Mouse (Mus musculus) G1E (cell line): Measurements from ENCODE around the gene Arsg. TPM values are rescaled to one million over a fixed set of nuclear protein-coding genes. Genes with fewer than 3 reads are reported as not detected.
"Not testable (repeated sequence)": the region's sequence is repeated elsewhere in the genome, so short reads cannot be mapped to it uniquely, and the experiment has no call there.

Experiments used
- ATAC-seq: 2 replicates; pipeline ENCODE4 v1.8.0; 2016; ENCODE audit warnings: mild to moderate bottlenecking; ENCODE audit not compliant: insufficient number of reproducible peaks, poor library complexity, low FRiP score, severe bottlenecking; ENCODE audit errors: extremely low read depth
- DNase-seq: peaks from one replicate; pipeline ENCODE4 v3.0.0; 2012; ENCODE audit warnings: low spot score
- H3K27me3 ChIP-seq: 2 replicates; pipeline ENCODE4 v1.6.1; 2012; ENCODE audit warnings: mild to moderate bottlenecking, low read length, inconsistent platforms; ENCODE audit not compliant: insufficient read depth
- H3K36me3 ChIP-seq: replicated peaks from 2 replicates; pipeline ENCODE3; 2012; ENCODE audit warnings: mild to moderate bottlenecking, inconsistent platforms
- H3K4me1 ChIP-seq: 2 replicates; pipeline ENCODE4 v1.6.1; 2012; ENCODE audit warnings: low read depth, low read length, inconsistent platforms, mixed read lengths; ENCODE audit not compliant: insufficient read depth
- H3K4me3 ChIP-seq: 2 replicates; pipeline ENCODE4 v1.5.1; 2012; ENCODE audit warnings: low read depth, mild to moderate bottlenecking, inconsistent platforms, low read length, moderate library complexity, mixed read lengths
- H3K9me3 ChIP-seq: replicated peaks from 2 replicates; pipeline ENCODE4 v1.6.1; 2012; ENCODE audit warnings: inconsistent platforms
- CTCF ChIP-seq: IDR thresholded peaks from 2 replicates; pipeline ENCODE4 v1.5.1; 2012; ENCODE audit warnings: low read depth, low read length, inconsistent platforms, mixed read lengths
- GATA1 ChIP-seq: IDR thresholded peaks from 2 replicates; pipeline ENCODE4 v1.6.1; 2012; ENCODE audit warnings: borderline replicate concordance, low read length, inconsistent platforms, mixed read lengths
- GATA2 ChIP-seq: IDR thresholded peaks from 2 replicates; pipeline ENCODE4 v1.6.1; 2012; ENCODE audit warnings: low read depth, low read length, inconsistent platforms, borderline replicate concordance
- POLR2AphosphoS5 ChIP-seq: IDR thresholded peaks from 2 replicates; pipeline ENCODE4 v1.6.1; 2012; ENCODE audit warnings: low read depth, low read length, inconsistent platforms; ENCODE audit not compliant: insufficient replicate concordance
- TAL1 ChIP-seq: conservative IDR thresholded peaks from 2 replicates; pipeline ENCODE4 v1.6.1; 2012; ENCODE audit warnings: low read depth, low read length, inconsistent platforms, mixed read lengths
- polyA plus RNA-seq: library from polyadenylated mRNA; stranded (reverse); fragments of >175 nt; gene quantifications from 2 replicates; pipeline ENCODE4 v1.2.3, GENCODE M21; 2012
- total RNA-seq, 2 experiments: library from RNA; stranded (forward) in 1 of 2; stranded (reverse) in 1 of 2; fragments of 200-1000 nt in 1 of 2; fragments of >200 nt in 1 of 2; fragmentation: Nextera tagmentation in 1 of 2; gene quantifications; 2 replicates each; pipeline ENCODE4 v1.2.3; 2014 to 2017

The Arsg gene
- total and polyA plus RNA-seq, 3 experiments = 1.0 to 6.1 (median 2.0) TPM

- H3K9me3 ChIP-seq = no peaks in the 10 kb centered on the region
- H3K4me1 ChIP-seq = peaks cover 63% of the 10 kb centered on the region
Observed at GRCm38 (mm10) chr11:109611303-109612149, 138.4 kb downstream of the Arsg start, which contains the start of gene Wipi1. Wipi1 (minus strand) TSS chr11:109611967.

GRCm38 (mm10) chr11:109612871-109613529, 139.8 kb downstream of the Arsg start:
- H3K27me3 ChIP-seq = no peaks in the 10 kb centered on the region
- DNase-seq (no peak), ATAC-seq (no peak)
- no peaks in the 10 kb centered on the region for H3K9me3 ChIP-seq
- TF ChIP-seq GATA1 = no peak
- no peak for TF ChIP-seq POLR2AphosphoS5
- TF ChIP-seq GATA2 = no peak
- TF ChIP-seq TAL1 = no peak
- H3K36me3 ChIP-seq = no peaks in the 10 kb centered on the region
- H3K4me1 ChIP-seq = peaks cover 78% of the 10 kb centered on the region
- H3K4me3 ChIP-seq = no peak overlapping the region

More at GRCm38 (mm10) chr11:109611303-109612149, 138.4 kb downstream of the Arsg start, which contains the start of gene Wipi1:
- peak within 1 kb of the TSS; percentile 90 for H3K4me3 ChIP-seq
- H3K27me3 ChIP-seq = no peaks in the 10 kb centered on the region
- DNase-seq (peak; percentile 91), ATAC-seq (peak; percentile 86)
- TF ChIP-seq CTCF = no peak
- no peak for TF ChIP-seq GATA1
- no peak for TF ChIP-seq TAL1
- no peak for TF ChIP-seq GATA2
- no peak for TF ChIP-seq POLR2AphosphoS5
- H3K36me3 ChIP-seq = peaks cover 3% of the 10 kb centered on the region

- DNase-seq (no peak), ATAC-seq (no peak)
- Histone ChIP-seq H3K4me1 (peaks cover 69% of the 10 kb centered on the region), H3K27me3 (no peaks in the 10 kb centered on the region), H3K4me3 (no peak overlapping the region), H3K9me3 (no peaks in the 10 kb centered on the region), H3K36me3 (no peaks in the 10 kb centered on the region)
- TF ChIP-seq GATA1 (no peak), GATA2 (no peak), CTCF (no peak), POLR2AphosphoS5 (no peak)
Observed at GRCm38 (mm10) chr11:109615286-109615685, 142.1 kb downstream of the Arsg start.

GRCm38 (mm10) chr11:109616352-109616751, 143.2 kb downstream of the Arsg start:
- H3K4me1 ChIP-seq = peaks cover 68% of the 10 kb centered on the region

GRCm38 (mm10) chr11:109616766-109617165, 143.6 kb downstream of the Arsg start:
- Histone ChIP-seq H3K36me3 (no peaks in the 10 kb centered on the region), H3K4me3 (no peak overlapping the region), H3K4me1 (peaks cover 67% of the 10 kb centered on the region), H3K9me3 (no peaks in the 10 kb centered on the region), H3K27me3 (no peaks in the 10 kb centered on the region)
- no peak for TF ChIP-seq POLR2AphosphoS5
- TF ChIP-seq GATA1 = no peak
- TF ChIP-seq GATA2 = no peak
- TF ChIP-seq CTCF = no peak
- TF ChIP-seq TAL1 = no peak
- DNase-seq (no peak), ATAC-seq (no peak)

More at GRCm38 (mm10) chr11:109616352-109616751, 143.2 kb downstream of the Arsg start:
- Histone ChIP-seq H3K4me3 (no peak overlapping the region), H3K36me3 (no peaks in the 10 kb centered on the region), H3K9me3 (no peaks in the 10 kb centered on the region), H3K27me3 (no peaks in the 10 kb centered on the region)
- no peak for ATAC-seq
- TF ChIP-seq POLR2AphosphoS5 (no peak), GATA2 (no peak), CTCF (no peak), GATA1 (no peak), TAL1 (no peak)
- no peak for DNase-seq

- DNase-seq, H3K9me3 ChIP-seq, H3K27me3 ChIP-seq, H3K4me3 ChIP-seq, ATAC-seq, H3K36me3 ChIP-seq: not testable (repeated sequence)
- H3K4me1 ChIP-seq = peaks cover 46% of the 10 kb centered on the region
- peak; percentile 45; the same call in 1 of the 2 replicates for TF ChIP-seq CTCF
Observed at GRCm38 (mm10) chr11:109619055-109619454, 145.9 kb downstream of the Arsg start.
